Mouse (Mus musculus) brain, embryonic 18.5 days (tissue): ENCODE measurements around the gene Hpse2.
"Not testable (repeated sequence)": the region's sequence is repeated elsewhere in the genome, so short reads cannot be mapped to it uniquely, and the experiment has no call there.

Source experiments
- DNase-seq: peaks from one replicate; pipeline ENCODE4 v3.0.0-alpha.2; 2012; ENCODE audit warnings: low read depth, low spot score

Gene Hpse2

GRCm38 (mm10) chr19:43388017-43388904, at the start of gene Hpse2:
Hpse2 (minus strand) TSS chr19:43388355.
- DNase-seq = no peak

DNA sequence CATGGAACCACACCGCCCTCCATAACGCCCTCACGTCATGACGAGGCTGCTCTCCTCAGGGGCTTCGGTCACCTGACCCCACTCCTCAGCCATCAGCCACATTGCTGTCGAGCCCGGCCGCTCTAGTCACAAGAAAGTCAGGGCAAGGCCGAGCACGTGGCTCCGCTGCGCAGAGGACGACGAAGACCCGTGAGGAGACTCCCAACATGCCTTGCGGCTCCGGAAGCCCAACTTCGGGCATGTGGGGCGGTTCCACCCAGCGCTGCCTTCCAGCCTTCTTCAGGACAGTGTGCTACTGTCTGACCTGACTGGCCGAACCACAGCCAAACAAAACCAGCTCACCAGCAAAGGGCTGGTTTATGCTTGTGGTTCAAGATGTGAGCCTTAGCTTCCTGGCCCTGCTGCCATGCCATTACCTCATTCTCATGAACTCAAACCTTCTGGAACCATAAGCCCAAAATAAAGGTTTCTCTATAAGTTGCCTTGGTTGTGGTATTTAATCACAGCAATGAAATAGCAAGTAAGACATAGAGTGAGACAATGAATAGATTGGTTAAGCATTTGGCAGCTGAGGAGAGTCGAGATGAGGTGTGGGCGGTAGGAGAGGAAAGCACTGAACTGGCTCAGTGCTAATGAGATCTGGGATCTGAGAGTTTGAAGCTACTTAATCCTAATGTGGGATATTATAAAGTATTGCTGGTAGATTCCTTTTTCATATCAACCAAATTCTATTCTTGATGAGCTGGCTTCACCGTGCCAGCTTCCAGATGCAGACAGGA, 39.5 kb upstream of the Hpse2 start:
- DNase-seq = no peak

DNA sequence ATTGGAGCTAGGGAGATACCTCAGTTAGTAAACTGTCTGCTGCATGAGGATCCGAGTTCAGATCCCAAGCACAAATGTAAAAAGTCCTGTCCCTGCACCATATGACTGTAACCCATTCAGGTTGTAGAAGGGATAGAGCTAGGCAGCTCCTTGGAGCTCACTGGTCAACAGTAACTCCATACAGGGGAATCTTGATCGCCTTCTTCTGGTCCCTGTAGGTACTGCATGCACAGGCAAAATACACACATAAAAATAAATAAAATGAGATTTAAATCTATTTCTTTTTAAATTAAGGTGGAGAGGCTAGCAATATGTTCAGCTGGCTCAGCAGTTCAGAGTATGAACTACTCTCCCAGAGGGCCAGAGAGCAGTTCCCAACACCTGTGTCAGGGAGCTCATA, 35.9 kb upstream of the Hpse2 start:
- DNase-seq = no peak

- no peak for DNase-seq
These were observed 32.4 kb upstream of the Hpse2 start for GRCm38 (mm10) chr19:43420506-43420905.

GRCm38 (mm10) chr19:43415565-43415964, 27.4 kb upstream of the Hpse2 start:
- DNase-seq = no peak

GRCm38 (mm10) chr19:43407181-43407580, 19.0 kb upstream of the Hpse2 start:
- DNase-seq = no peak

DNA sequence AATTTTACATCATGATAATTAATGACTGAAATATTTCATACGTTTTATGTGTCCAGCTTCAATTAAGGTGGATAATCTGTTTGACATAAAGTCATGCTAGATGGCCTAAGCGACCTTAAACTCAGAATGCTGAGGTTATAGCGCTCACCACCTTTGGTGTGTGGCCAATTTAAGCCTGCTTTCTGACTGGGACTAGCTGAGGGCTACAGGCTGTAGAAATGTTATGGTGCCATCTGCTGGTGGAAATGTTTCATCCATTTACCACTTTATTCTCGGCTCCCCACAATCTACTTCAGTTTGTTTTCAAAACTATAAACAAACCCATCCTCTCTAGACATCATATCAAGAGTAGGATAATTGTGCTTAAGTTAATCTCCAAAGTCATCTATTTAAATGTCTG, 8.2 kb upstream of the Hpse2 start:
- no peak for DNase-seq

GRCm38 (mm10) chr19:43387071-43387770, 934 bp downstream of the Hpse2 start:
- no peak for DNase-seq

- no peak for DNase-seq
These were observed 1.9 kb downstream of the Hpse2 start for GRCm38 (mm10) chr19:43386041-43386952.

DNA sequence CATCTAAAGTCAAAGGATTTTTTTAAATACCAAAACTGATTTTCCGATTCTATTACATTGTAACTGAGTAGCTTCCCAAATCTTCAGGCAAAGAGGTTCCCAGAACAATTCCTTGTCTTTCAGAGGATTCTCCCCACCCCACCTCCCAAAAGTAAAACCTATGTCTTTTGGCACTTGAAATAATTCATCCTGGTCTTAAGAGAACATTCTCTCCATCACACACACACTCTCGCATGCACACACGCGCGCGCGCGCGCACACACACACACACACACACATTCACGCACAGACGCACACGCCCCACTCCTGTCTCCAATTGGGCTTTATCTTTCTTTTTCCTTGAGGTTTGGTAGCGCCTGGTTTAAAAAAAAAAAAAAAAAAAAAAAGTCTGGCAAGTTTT, 2.7 kb downstream of the Hpse2 start:
- DNase-seq = no peak

- no peak for DNase-seq
These were observed 3.1 kb downstream of the Hpse2 start for GRCm38 (mm10) chr19:43384978-43385431.

DNA sequence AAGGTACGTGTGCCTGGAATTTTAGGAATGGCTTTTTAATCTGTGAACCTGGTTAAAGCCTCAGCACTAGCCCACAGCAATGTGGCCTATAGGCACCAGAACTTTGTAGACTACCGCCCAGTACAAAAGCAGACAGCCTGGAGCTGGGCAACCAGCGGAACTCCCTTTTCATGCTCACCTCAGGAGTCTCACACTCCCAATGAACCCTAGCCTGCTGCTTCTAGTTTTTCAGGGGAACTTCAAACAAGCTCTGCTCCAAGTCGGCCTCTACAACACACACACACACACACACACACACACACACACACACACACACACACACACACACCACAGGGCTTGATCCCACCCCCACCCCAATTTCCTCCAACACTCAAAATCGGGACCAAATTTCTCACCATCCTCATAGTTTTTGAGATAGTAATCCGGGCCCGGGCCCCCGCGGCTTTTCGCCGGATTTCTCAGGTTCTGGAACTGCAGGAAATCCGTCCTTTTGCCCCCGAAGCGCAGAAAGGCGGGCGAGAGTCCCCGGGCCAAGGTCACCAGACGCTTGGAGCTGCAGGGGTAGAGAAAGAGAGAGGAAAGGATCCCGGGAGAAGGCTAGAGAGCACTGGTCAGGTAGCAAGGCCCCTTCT, 3.7 kb downstream of the Hpse2 start:
- DNase-seq = no peak

DNA sequence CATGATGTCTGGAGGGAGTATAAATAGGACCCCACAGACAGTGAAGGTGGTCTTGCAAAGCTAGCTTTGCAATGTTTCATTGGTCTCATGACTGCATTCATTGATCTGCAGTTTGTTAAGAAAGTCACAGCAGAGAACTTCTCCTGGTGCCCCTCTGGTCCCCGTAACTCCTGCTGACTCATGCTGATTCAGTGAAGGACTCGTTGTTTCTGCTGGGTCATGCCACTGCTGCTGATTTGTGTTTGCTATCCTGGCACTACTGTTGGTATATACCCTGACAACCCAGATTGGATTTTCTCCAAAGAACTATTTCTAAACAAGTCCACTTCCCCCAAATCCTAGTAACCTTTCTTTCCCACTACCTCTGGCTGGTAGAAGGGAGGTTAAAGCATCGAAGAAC, 29.3 kb downstream of the Hpse2 start:
- DNase-seq = no peak

DNA sequence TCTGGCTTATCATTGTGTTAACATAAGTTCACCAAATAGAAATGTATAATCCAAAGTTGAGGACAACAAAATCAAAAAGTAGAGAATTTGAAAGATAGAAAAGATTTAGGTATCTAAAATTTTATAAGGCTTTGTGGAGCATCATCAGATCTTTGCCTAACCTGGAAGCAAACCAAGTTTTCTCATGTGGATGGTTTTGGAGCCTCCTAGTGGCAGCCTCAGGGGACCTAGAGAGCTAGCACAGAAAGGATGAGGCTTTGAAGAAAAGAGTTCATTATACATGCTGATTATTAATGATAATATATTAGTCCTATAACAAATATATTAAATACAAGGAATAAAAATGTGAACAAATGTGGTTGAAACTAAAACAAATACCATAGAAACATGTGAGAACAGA, 77.0 kb downstream of the Hpse2 start:
- DNase-seq = peak; percentile 2

- DNase-seq = no peak
These were observed 81.4 kb downstream of the Hpse2 start for GRCm38 (mm10) chr19:43306756-43307155.

DNA sequence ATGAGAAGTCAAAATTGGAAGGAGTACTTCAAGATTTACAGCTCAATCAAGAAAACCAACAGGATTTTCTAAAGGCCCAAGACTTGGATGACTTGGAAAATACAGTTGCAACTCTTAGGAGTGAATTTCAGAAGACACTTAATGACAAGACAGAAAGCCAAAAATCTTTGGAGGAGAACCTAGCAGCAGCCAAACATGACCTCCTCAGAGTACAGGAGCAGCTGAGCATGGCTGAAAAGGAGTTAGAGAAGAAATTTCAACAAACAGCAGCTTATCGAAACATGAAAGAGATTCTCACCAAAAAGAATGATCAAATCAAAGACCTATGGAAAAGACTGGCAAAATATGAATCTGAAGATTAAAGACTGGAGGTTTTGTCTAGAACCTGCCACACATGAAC, 106.8 kb downstream of the Hpse2 start:
- DNase-seq = not testable (repeated sequence)

GRCm38 (mm10) chr19:43243993-43244392, 144.2 kb downstream of the Hpse2 start:
- DNase-seq = no peak

- no peak for DNase-seq
These were observed 156.4 kb downstream of the Hpse2 start for GRCm38 (mm10) chr19:43231711-43232110.

DNA sequence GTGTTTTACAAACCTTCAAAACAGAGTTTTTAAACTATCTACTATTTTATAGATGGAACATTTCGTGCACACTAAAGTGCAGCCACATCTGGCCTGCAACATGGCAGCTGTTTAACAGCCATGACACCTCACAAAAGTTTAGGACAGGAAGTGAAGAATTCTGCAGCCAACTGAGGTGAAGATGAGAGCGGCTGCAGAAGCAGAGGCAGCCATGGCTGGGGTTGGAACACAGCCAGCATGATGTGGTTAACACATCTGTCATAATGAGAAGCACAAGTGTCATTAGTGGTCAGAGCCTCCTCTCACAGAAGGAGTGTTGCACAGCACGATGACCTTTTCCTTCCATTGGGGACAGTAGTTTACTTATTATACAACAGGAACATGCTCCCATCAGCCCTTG, 194.6 kb downstream of the Hpse2 start:
- DNase-seq = no peak

- DNase-seq = no peak
These were observed 212.7 kb downstream of the Hpse2 start for GRCm38 (mm10) chr19:43175437-43175965.
